Mouse (Mus musculus) stomach, embryonic 14.5 days (tissue): ENCODE measurements around the gene Ppy. TPM values are rescaled to one million over a fixed set of nuclear protein-coding genes. Genes with fewer than 3 reads are reported as not detected.

ENCODE experiments used
- ATAC-seq: fragments of 200-750 bp; cut with Nextera tagmentation; 2 replicates; pipeline ENCODE4 v1.8.0; 2017; ENCODE audit warnings: low read depth, moderate TSS enrichment; ENCODE audit not compliant: insufficient number of reproducible peaks, insufficient read depth, low FRiP score
- H3K27ac ChIP-seq: fragments of 300-500 bp; sonication (generic); 2 replicates; pipeline ENCODE4 v1.5.1; 2014; ENCODE audit warnings: mild to moderate bottlenecking, low read length, moderate library complexity, mixed read lengths
- H3K27me3 ChIP-seq: fragments of 300-500 bp; sonication (generic); 2 replicates; pipeline ENCODE4 v1.6.1; 2014; ENCODE audit warnings: low read length, control low read depth, mixed read lengths; ENCODE audit not compliant: control insufficient read depth, insufficient read depth
- H3K36me3 ChIP-seq: fragments of 300-500 bp; sonication (generic); 2 replicates; pipeline ENCODE4 v1.6.1; 2014; ENCODE audit warnings: mild to moderate bottlenecking, control low read depth, low read length, moderate library complexity, mixed read lengths; ENCODE audit not compliant: control insufficient read depth, insufficient read depth
- H3K4me1 ChIP-seq: fragments of 300-500 bp; sonication (generic); 2 replicates; pipeline ENCODE4 v1.6.1; 2014; ENCODE audit warnings: low read length, control low read depth, mixed read lengths; ENCODE audit not compliant: control insufficient read depth, insufficient read depth
- H3K4me2 ChIP-seq: fragments of 300-500 bp; sonication (generic); replicated peaks from 2 replicates; pipeline ENCODE4 v1.6.1; 2014; ENCODE audit warnings: low read depth, low read length, control low read depth
- H3K4me3 ChIP-seq: fragments of 300-500 bp; sonication (generic); 2 replicates; pipeline ENCODE4 v1.5.1; 2014; ENCODE audit warnings: low read depth, low read length, control low read depth
- H3K9ac ChIP-seq: fragments of 300-500 bp; sonication (generic); replicated peaks from 2 replicates; pipeline ENCODE4 v1.6.1; 2014; ENCODE audit warnings: low read depth, mild to moderate bottlenecking, control low read depth, low read length, moderate library complexity, mixed read lengths
- H3K9me3 ChIP-seq: fragments of 300-500 bp; sonication (generic); 2 replicates; pipeline ENCODE4 v1.6.1; 2016; ENCODE audit warnings: low read depth, low read length, control low read depth; ENCODE audit not compliant: control insufficient read depth
- WGBS: fragments of 180-500 bp; shearing (Covaris S2); extraction: QIAGEN DNeasy Blood & Tissue Kit; methylation state at CpG from one replicate; pipeline ENCODE4 v1.1.7; 2014; 5-methylcytosine and 5-hydroxymethylcytosine counted together
- polyA plus RNA-seq: library from polyadenylated mRNA; unstranded; fragments of >200 nt; fragmentation: Nextera tagmentation; extraction: Ambion mirVana; gene quantifications from 2 replicates; pipeline ENCODE4 v1.2.1, GENCODE M21; 2014

Gene Ppy
- polyA plus RNA-seq, 1 experiment from 2014 or later: not detected

GRCm38 (mm10) chr11:102102485-102103258 lies 1.6 kb upstream of the Ppy start:
- no peaks in the 10 kb centered on the region for H3K36me3 ChIP-seq
- H3K27me3 ChIP-seq: peaks cover 17% of the 10 kb centered on the region
- H3K9me3 ChIP-seq: no peaks in the 10 kb centered on the region
- H3K4me3 ChIP-seq: no peak overlapping the region
- no peak for ATAC-seq
- no peak overlapping the region for H3K9ac ChIP-seq
- no peak overlapping the region for H3K27ac ChIP-seq
- WGBS: 19% methylated on average over 17 of the region's 17 CpGs
- H3K4me1 ChIP-seq: 0 out of 2 replicates have a peak, but pooled peaks cover 3% of the 10 kb centered on the region
- H3K4me2 ChIP-seq: no peak overlapping the region

- peak overlapping the region; percentile 17 for H3K4me3 ChIP-seq
- 4% methylated on average over 18 of the region's 18 CpGs for WGBS
- peak overlapping the region; percentile 41; the same call in 1 of the 2 replicates for H3K27ac ChIP-seq
- H3K4me1 ChIP-seq: peaks cover 4% of the 10 kb centered on the region; the same call in 1 of the 2 replicates
- H3K36me3 ChIP-seq: no peaks in the 10 kb centered on the region
- H3K4me2 ChIP-seq: peak overlapping the region; percentile 40
- H3K27me3 ChIP-seq: no peaks in the 10 kb centered on the region
- no peak overlapping the region for H3K9ac ChIP-seq
- no peaks in the 10 kb centered on the region for H3K9me3 ChIP-seq
- peak; percentile 91 for ATAC-seq
Observed at GRCm38 (mm10) chr11:102096887-102097391, 4.2 kb downstream of the Ppy start.

- no peaks in the 10 kb centered on the region for H3K27me3 ChIP-seq
- ATAC-seq: no peak
- no peak overlapping the region for H3K4me3 ChIP-seq
- H3K9me3 ChIP-seq: no peaks in the 10 kb centered on the region
- 61% methylated on average over 5 of the region's 5 CpGs for WGBS
- H3K27ac ChIP-seq: peak overlapping the region; percentile 41; the same call in 1 of the 2 replicates
- peaks cover 4% of the 10 kb centered on the region; the same call in 1 of the 2 replicates for H3K4me1 ChIP-seq
- peak overlapping the region; percentile 40 for H3K4me2 ChIP-seq
- no peaks in the 10 kb centered on the region for H3K36me3 ChIP-seq
- H3K9ac ChIP-seq: no peak overlapping the region
Observed at GRCm38 (mm10) chr11:102096446-102096845, 4.7 kb downstream of the Ppy start.

- no peaks in the 10 kb centered on the region for H3K36me3 ChIP-seq
- no peak overlapping the region for H3K9ac ChIP-seq
- WGBS: 74% methylated on average over 3 of the region's 3 CpGs
- no peak for ATAC-seq
- H3K4me1 ChIP-seq: peaks cover 4% of the 10 kb centered on the region; the same call in 1 of the 2 replicates
- H3K4me3 ChIP-seq: no peak overlapping the region
- no peaks in the 10 kb centered on the region for H3K27me3 ChIP-seq
- H3K27ac ChIP-seq: no peak overlapping the region
- H3K9me3 ChIP-seq: no peaks in the 10 kb centered on the region
- no peak overlapping the region for H3K4me2 ChIP-seq
Observed at GRCm38 (mm10) chr11:102095676-102096075, 5.4 kb downstream of the Ppy start.

- Histone ChIP-seq H3K27me3 (no peaks in the 10 kb centered on the region), H3K4me2 (peak overlapping the region; percentile 97), H3K36me3 (no peaks in the 10 kb centered on the region), H3K27ac (peak overlapping the region; percentile 85; the same call in 1 of the 2 replicates), H3K4me1 (peaks cover 11% of the 10 kb centered on the region; the same call in 1 of the 2 replicates), H3K9me3 (no peaks in the 10 kb centered on the region), H3K4me3 (peak overlapping the region; percentile 67), H3K9ac (0 out of 2 replicates have a peak overlapping the region, but pooled peaks have one; percentile 14)
- WGBS: under 1% methylated on average over 20 of the region's 20 CpGs
- ATAC-seq: peak; percentile 77
Observed at GRCm38 (mm10) chr11:102089088-102089808, 11.9 kb downstream of the Ppy start.

GRCm38 (mm10) chr11:102087931-102088898 lies 12.9 kb downstream of the Ppy start, which contains the start of gene Mpp2:
Mpp2 (minus strand) TSS chr11:102088515.
- H3K27ac ChIP-seq: peak within 1 kb of the TSS; percentile 85
- peaks cover 11% of the 10 kb centered on the region; the same call in 1 of the 2 replicates for H3K4me1 ChIP-seq
- H3K36me3 ChIP-seq: no peaks in the 10 kb centered on the region
- peak within 1 kb of the TSS; percentile 67 for H3K4me3 ChIP-seq
- no peaks in the 10 kb centered on the region for H3K27me3 ChIP-seq
- ATAC-seq: peak; percentile 66
- H3K4me2 ChIP-seq: peak within 1 kb of the TSS; percentile 97
- no peaks in the 10 kb centered on the region for H3K9me3 ChIP-seq
- H3K9ac ChIP-seq: peak within 1 kb of the TSS; percentile 48
- WGBS: under 1% methylated on average over 49 of the region's 49 CpGs

- Histone ChIP-seq H3K4me1 (peaks cover 11% of the 10 kb centered on the region; the same call in 1 of the 2 replicates), H3K9ac (peak overlapping the region; percentile 48), H3K4me2 (peak overlapping the region; percentile 97), H3K27ac (peak overlapping the region; percentile 85), H3K4me3 (peak overlapping the region; percentile 67), H3K27me3 (no peaks in the 10 kb centered on the region), H3K36me3 (no peaks in the 10 kb centered on the region), H3K9me3 (no peaks in the 10 kb centered on the region)
- ATAC-seq: peak; percentile 70
- WGBS: under 1% methylated on average over 38 of the region's 39 CpGs
Observed at GRCm38 (mm10) chr11:102087081-102087751, 13.9 kb downstream of the Ppy start.
